Mouse (Mus musculus) cerebellum, adult 11-12 months (tissue): ENCODE measurements around the gene Gm13275.
A peak's percentile ranks its signal among the peaks of the same experiment; 100 is the strongest.
"Not testable (repeated sequence)": the region's sequence is repeated elsewhere in the genome, so short reads cannot be mapped to it uniquely, and the experiment has no call there.

Source experiments
- DNase-seq: peaks from one replicate; pipeline ENCODE4 v3.0.0; 2022

The Gm13275 gene

DNA sequence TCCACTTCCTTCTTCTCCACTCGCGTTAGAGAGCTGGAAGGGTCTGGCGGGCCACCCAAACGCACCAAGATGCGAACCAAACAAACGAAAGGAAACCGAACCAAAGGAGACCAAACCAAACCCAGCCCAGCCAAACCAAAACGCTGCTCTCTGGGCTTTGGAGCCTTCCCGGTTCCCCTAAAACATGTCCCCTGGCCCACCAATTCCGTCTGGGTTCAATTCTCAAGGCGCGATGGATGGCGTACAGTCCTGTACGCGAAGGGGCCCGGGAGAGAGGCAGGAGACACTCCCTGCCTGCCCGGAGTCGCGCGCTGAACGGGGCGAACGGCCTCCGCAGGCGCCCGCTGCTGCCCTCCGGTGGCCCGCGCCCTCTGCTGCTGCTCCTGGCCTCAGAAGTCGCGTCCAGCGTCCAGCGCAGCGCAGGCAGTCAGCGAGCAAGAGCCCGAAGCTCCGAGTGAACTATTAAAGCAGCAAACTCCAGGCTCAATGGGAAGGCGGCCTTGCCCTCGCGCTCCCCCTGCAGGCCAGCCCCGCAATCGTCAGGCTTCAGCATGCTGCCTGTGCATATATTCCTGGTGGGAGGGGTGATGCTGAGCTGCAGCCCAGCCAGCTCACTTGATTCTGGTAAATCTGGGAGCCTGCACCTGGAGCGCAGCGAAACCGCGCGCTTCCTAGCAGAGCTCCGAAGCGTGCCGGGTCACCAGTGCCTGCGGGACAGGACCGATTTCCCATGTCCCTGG lies at the start of gene Gm13275:
TSS of gene Gm13275 (plus strand) at position 552 of the 740 bp plus-strand sequence.
- peak; percentile 76 for DNase-seq

DNA sequence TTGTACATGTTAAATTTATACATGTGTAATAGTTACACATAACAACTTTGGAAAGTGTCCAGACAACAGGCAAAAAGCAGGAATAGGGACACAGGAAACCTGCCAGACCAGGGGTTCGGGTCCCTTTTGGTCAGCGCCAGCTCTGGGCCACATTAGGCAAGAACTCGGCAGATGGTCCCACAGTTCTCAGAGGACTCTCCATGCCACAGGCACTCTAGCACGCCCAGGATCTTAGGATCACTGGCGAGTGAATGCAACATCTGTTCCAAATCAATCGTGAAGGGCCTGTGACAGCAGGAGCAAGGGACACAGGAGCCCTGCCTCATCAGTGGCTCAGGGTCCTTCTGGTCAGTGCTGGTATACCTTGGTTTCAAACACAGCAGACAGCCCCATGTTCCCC lies 44.4 kb upstream of the Gm13275 start:
- no peak for DNase-seq

DNA sequence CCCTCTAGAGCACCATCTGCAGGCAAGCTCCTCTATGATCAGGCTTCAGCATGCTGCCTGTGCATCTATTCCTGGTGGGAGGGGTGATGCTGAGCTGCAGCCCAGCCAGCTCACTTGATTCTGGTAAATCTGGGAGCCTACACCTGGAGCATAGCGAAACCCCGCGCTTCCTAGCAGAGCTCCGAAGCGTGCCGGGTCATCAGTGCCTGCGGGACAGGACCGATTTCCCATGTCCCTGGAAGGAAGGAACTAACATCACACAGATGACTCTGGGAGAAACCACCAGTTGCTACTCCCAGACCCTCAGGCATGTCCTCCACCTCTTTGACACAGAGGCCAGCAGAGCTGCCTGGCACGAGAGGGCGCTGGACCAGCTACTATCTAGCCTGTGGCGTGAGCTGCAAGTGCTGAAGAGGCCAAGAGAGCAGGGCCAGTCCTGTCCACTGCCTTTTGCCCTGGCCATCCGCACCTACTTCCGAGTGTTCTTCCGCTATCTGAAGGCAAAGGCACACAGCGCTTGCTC lies 39.4 kb upstream of the Gm13275 start, which contains the start of gene Gm13271:
TSS of gene Gm13271 (plus strand) at position 51 of the 523 bp plus-strand sequence.
- DNase-seq = peak; percentile 90

DNA sequence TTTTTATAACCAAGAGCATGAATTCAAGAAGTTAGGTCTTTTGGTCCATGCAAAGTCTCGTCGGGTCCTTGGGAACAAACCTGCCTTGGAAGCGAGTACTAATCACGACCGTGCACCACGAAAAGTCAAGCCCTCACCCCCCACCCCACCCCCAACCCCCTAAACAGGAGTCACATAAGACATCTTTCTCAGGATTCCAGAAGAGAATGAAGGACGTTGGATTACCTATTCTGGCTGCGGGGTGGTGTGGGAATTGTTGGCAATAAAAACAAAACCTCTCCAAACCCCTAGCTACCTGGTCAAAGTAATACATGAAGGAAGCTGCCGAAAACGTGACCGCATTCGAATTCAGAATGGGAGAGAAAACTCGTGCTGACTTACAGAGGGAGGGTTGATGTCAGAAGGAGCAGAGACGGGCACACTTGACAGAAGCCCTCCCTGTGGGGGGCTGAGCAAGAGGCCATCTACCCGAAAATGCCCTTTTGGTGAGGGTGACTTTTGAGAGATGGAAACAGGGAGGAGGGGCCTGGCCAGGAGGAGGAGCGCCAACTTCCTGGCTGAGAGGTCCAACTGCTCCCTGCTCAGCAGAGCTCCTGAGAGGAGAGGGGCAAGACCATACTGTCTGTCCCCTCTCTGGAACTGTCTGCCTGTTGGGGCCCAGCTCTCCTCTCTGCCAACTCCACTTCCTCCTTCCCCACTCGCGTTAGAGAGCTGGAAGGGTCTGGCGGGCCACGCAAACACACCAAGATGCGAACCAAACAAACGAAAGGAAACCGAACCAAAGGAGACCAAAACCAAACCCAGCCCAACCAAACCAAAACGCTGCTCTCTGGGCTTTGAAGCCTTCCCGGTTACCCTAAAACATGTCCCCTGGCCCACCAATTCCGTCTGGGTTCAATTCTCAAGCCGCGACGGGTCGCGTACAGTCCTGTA lies 37.4 kb upstream of the Gm13275 start:
- DNase-seq = not testable (repeated sequence)

DNA sequence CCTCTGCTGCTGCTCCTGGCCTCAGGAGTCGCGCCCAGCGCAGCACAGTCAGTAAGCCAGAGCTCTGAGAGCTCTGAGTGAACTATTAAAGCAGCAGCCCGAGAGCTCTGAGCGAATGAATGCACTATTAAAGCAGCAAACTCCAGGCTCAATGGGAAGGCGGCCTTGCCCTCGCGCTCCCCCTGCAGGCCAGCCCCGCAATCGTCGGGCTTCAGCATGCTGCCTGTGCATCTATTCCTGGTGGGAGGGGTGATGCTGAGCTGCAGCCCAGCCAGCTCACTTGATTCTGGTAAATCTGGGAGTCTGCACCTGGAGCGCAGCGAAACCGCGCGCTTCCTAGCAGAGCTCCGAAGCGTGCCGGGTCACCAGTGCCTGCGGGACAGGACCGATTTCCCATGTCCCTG lies 36.7 kb upstream of the Gm13275 start:
- DNase-seq = peak; percentile 96

DNA sequence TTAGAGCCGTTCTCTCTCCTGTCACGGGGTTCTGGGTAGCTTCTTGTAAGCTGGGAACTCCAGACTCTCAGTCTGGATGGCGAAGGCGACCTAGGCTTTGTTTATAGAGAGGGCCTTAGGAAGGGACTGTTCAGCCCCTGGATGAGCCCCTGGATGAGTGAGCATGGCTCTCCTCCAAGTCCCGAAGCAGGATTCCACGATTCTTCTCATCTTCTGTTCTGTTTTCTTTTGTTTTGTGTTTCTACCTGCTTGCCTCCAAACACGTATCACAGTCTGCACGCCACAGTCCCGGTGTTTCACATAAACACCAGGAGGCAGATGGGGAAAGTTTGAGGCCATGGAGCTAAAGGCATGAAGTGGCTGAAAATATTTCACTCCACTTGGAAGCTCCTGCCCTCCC lies 35.5 kb upstream of the Gm13275 start:
- DNase-seq = peak; percentile 52

DNA sequence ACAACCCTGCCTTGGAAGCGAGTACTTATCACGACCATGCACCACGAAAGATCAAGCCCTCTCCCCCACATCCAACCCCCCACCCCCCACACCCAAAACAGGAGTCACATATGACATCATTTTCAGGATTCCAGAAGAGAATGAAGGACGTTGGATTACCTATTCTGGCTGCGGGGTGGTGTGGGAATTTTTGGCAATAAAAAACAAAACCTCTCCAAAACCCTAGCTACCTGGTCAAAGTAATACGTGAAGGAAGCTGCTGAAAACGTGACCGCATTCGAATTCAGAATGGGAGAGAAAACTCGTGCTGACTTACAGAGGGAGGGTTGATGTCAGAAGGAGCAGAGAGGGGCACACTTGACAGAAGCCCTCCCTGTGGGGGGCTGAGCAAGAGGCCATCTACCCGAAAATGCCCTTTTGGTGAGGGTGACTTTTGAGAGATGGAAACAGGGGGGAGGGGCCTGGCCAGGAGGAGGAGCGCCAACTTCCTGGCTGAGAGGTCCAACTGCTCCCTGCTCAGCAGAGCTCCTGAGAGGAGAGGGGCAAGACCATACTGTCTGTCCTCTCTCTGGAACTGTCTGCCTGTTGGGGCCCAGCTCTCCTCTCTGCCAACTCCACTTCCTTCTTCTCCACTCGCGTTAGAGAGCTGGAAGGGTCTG lies 34.5 kb upstream of the Gm13275 start, which contains the start of gene Gm13283:
TSS of gene Gm13283 (plus strand) at position 510 of the 659 bp plus-strand sequence.
- DNase-seq = peak; percentile 74

DNA sequence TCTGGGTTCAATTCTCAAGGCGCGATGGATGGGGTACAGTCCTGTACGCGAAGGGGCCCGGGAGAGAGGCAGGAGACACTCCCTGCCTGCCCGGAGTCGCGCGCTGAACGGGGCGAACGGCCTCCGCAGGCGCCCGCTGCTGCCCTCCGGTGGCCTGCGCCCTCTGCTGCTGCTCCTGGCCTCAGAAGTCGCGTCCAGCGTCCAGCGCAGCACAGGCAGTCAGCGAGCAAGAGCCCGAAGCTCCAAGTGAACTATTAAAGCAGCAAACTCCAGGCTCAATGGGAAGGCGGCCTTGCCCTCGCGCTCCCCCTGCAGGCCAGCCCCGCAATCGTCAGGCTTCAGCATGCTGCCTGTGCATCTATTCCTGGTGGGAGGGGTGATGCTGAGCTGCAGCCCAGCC lies 33.9 kb upstream of the Gm13275 start:
- peak; percentile 80 for DNase-seq

DNA sequence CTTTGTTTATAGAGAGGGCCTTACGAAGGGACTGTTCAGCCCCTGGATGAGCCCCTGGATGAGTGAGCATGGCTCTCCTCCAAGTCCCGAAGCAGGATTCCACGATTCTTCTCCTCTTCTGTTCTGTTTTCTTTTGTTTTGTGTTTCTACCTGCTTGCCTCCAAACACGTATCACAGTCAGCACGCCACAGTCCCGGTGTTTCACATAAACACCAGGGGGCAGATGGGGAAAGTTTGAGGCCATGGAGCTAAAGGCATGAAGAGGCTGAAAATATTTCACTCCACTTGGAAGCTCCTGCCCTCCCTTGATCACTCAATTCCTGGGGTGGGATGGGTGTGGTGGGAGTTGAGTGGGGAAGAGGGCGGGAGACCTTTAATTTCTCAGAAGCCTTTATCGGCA lies 32.5 kb upstream of the Gm13275 start:
- DNase-seq = peak; percentile 89

DNA sequence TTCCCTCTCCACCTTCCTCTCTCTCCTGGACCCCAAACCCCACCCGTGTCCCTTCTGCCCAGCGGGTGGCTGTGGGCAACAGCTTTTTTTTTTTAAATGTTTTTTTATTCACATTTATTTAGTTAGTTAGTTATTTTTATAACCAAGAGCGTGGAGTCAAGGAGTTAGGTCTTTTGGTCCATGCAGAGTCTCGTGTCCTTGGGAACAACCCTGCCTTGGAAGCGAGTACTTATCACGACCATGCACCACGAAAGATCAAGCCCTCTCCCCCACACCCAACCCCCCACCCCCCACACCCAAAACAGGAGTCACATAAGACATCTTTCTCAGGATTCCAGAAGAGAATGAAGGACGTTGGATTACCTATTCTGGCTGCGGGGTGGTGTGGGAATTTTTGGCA lies 31.9 kb upstream of the Gm13275 start:
- DNase-seq = peak; percentile 58

DNA sequence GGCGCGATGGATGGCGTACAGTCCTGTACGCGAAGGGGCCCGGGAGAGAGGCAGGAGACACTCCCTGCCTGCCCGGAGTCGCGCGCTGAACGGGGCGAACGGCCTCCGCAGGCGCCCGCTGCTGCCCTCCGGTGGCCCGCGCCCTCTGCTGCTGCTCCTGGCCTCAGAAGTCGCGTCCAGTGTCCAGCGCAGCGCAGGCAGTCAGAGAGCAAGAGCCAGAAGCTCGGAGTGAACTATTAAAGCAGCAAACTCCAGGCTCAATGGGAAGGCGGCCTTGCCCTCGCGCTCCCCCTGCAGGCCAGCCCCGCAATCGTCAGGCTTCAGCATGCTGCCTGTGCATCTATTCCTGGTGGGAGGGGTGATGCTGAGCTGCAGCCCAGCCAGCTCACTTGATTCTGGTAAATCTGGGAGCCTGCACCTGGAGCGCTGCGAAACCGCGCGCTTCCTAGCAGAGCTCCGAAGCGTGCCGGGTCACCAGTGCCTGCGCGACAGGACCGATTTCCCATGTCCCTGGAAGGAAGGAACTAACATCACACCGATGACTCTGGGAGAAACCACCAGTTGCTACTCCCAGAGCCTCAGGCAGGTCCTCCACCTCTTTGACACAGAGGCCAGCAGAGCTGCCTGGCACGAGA lies 30.8 kb upstream of the Gm13275 start:
- peak; percentile 65 for DNase-seq

DNA sequence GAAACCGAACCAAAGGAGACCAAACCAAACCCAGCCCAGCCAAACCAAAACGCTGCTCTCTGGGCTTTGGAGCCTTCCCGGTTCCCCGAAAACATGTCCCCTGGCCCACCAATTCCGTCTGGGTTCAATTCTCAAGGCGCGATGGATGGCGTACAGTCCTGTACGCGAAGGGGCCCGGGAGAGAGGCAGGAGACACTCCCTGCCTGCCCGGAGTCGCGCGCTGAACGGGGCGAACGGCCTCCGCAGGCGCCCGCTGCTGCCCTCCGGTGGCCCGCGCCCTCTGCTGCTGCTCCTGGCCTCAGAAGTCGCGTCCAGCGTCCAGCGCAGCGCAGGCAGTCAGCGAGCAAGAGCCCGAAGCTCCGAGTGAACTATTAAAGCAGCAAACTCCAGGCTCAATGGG lies 20.8 kb upstream of the Gm13275 start, which contains the start of gene Gm13290:
TSS of gene Gm13290 (plus strand) at position 301 of the 400 bp plus-strand sequence.
- not testable (repeated sequence) for DNase-seq

DNA sequence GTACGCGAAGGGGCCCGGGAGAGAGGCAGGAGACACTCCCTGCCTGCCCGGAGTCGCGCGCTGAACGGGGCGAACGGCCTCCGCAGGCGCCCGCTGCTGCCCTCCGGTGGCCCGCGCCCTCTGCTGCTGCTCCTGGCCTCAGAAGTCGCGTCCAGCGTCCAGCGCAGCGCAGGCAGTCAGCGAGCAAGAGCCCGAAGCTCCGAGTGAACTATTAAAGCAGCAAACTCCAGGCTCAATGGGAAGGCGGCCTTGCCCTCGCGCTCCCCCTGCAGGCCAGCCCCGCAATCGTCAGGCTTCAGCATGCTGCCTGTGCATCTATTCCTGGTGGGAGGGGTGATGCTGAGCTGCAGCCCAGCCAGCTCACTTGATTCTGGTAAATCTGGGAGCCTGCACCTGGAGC lies 17.7 kb upstream of the Gm13275 start, which contains the start of gene Gm13289:
TSS of gene Gm13289 (plus strand) at position 301 of the 400 bp plus-strand sequence.
- not testable (repeated sequence) for DNase-seq

DNA sequence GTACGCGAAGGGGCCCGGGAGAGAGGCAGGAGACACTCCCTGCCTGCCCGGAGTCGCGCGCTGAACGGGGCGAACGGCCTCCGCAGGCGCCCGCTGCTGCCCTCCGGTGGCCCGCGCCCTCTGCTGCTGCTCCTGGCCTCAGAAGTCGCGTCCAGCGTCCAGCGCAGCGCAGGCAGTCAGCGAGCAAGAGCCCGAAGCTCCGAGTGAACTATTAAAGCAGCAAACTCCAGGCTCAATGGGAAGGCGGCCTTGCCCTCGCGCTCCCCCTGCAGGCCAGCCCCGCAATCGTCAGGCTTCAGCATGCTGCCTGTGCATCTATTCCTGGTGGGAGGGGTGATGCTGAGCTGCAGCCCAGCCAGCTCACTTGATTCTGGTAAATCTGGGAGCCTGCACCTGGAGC lies 14.7 kb upstream of the Gm13275 start, which contains the start of gene Gm13272:
TSS of gene Gm13272 (plus strand) at position 301 of the 400 bp plus-strand sequence.
- DNase-seq = not testable (repeated sequence)

DNA sequence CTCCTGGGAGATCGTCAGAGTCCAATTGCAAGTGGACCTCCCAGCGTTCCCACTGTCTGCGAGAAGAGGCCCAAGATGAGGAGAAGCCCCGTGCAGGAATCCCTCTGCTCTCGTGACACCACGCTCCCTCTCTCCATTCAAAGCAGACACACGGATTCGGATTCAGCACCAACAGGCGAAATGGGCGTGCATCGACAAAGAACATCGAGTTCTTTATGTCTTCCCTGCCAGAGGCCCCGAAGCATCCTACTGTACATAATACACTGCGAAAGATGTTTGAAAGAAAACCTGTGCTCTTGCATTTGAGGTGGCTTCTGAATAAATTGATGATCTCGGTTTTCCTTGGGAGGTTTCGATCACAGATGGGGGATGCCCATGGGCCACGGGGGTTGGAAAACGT lies 14.0 kb upstream of the Gm13275 start:
- DNase-seq = peak; percentile 47

DNA sequence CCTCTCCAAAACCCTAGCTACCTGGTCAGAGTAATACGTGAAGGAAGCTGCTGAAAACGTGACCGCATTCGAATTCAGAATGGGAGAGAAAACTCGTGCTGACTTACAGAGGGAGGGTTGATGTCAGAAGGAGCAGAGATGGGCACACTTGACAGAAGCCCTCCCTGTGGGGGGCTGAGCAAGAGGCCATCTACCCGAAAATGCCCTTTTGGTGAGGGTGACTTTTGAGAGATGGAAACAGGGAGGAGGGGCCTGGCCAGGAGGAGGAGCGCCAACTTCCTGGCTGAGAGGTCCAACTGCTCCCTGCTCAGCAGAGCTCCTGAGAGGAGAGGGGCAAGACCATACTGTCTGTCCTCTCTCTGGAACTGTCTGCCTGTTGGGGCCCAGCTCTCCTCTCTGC lies 12.5 kb upstream of the Gm13275 start, which contains the start of gene Ifnz:
TSS of gene Ifnz (plus strand) at position 301 of the 400 bp plus-strand sequence.
- DNase-seq = not testable (repeated sequence)

DNA sequence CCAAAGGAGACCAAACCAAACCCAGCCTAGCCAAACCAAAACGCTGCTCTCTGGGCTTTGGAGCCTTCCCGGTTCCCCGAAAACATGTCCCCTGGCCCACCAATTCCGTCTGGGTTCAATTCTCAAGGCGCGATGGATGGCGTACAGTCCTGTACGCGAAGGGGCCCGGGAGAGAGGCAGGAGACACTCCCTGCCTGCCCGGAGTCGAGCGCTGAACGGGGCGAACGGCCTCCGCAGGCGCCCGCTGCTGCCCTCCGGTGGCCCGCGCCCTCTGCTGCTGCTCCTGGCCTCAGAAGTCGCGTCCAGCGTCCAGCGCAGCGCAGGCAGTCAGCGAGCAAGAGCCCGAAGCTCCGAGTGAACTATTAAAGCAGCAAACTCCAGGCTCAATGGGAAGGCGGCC lies 12.0 kb upstream of the Gm13275 start:
- DNase-seq = not testable (repeated sequence)

DNA sequence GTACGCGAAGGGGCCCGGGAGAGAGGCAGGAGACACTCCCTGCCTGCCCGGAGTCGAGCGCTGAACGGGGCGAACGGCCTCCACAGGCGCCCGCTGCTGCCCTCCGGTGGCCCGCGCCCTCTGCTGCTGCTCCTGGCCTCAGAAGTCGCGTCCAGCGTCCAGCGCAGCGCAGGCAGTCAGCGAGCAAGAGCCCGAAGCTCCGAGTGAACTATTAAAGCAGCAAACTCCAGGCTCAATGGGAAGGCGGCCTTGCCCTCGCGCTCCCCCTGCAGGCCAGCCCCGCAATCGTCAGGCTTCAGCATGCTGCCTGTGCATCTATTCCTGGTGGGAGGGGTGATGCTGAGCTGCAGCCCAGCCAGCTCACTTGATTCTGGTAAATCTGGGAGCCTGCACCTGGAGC lies 8.9 kb upstream of the Gm13275 start, which contains the start of gene Gm13276:
TSS of gene Gm13276 (plus strand) at position 301 of the 400 bp plus-strand sequence.
- DNase-seq = not testable (repeated sequence)

DNA sequence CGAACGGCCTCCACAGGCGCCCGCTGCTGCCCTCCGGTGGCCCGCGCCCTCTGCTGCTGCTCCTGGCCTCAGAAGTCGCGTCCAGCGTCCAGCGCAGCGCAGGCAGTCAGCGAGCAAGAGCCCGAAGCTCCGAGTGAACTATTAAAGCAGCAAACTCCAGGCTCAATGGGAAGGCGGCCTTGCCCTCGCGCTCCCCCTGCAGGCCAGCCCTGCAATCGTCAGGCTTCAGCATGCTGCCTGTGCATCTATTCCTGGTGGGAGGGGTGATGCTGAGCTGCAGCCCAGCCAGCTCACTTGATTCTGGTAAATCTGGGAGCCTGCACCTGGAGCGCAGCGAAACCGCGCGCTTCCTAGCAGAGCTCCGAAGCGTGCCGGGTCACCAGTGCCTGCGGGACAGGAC lies 5.9 kb upstream of the Gm13275 start, which contains the start of gene Gm13277:
TSS of gene Gm13277 (plus strand) at position 231 of the 400 bp plus-strand sequence.
- peak; percentile 74 for DNase-seq

DNA sequence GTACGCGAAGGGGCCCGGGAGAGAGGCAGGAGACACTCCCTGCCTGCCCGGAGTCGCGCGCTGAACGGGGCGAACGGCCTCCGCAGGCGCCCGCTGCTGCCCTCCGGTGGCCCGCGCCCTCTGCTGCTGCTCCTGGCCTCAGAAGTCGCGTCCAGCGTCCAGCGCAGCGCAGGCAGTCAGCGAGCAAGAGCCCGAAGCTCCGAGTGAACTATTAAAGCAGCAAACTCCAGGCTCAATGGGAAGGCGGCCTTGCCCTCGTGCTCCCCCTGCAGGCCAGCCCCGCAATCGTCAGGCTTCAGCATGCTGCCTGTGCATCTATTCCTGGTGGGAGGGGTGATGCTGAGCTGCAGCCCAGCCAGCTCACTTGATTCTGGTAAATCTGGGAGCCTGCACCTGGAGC lies 3.0 kb upstream of the Gm13275 start, which contains the start of gene Gm13278:
TSS of gene Gm13278 (plus strand) at position 301 of the 400 bp plus-strand sequence.
- DNase-seq = not testable (repeated sequence)

DNA sequence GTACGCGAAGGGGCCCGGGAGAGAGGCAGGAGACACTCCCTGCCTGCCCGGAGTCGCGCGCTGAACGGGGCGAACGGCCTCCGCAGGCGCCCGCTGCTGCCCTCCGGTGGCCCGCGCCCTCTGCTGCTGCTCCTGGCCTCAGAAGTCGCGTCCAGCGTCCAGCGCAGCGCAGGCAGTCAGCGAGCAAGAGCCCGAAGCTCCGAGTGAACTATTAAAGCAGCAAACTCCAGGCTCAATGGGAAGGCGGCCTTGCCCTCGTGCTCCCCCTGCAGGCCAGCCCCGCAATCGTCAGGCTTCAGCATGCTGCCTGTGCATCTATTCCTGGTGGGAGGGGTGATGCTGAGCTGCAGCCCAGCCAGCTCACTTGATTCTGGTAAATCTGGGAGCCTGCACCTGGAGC lies 2.8 kb downstream of the Gm13275 start, which contains the start of gene Gm13279:
TSS of gene Gm13279 (plus strand) at position 301 of the 400 bp plus-strand sequence.
- not testable (repeated sequence) for DNase-seq
